Mouse (Mus musculus): ENCODE data around the gene Sv2c.
"Not testable (repeated sequence)": the region's sequence is repeated elsewhere in the genome, so short reads cannot be mapped to it uniquely, and the experiment has no call there.

Sv2c gene

GRCm38 (mm10) chr13:95968031-95968430 is 164.3 kb downstream of the Sv2c start:
- DNase-seq (ENCODE audit: low spot score), result not testable (repeated sequence)

- no peak for DNase-seq (ENCODE audit: low spot score)
Measured at GRCm38 (mm10) chr13:95966791-95967190, 165.6 kb downstream of the Sv2c start.

- DNase-seq (ENCODE audit: low spot score), result no peak
Measured at GRCm38 (mm10) chr13:95965596-95965995, 166.8 kb downstream of the Sv2c start.

- DNase-seq (ENCODE audit: low spot score), result peak; percentile 75
Measured at GRCm38 (mm10) chr13:95965162-95965561, 167.2 kb downstream of the Sv2c start.

GRCm38 (mm10) chr13:95964226-95964625 is 168.2 kb downstream of the Sv2c start:
- no peak for DNase-seq (ENCODE audit: low spot score)

GRCm38 (mm10) chr13:95963671-95964070 is 168.7 kb downstream of the Sv2c start:
- DNase-seq (ENCODE audit: low spot score), result no peak

GRCm38 (mm10) chr13:95961905-95962304 is 170.5 kb downstream of the Sv2c start:
- DNase-seq (ENCODE audit: low spot score), result no peak

GRCm38 (mm10) chr13:95961191-95961791 is 171.1 kb downstream of the Sv2c start:
- DNase-seq (ENCODE audit: low spot score), result no peak

- no peak for DNase-seq (ENCODE audit: low spot score)
Measured at GRCm38 (mm10) chr13:95960477-95961185, 171.7 kb downstream of the Sv2c start.

GRCm38 (mm10) chr13:95959651-95960476 is 172.5 kb downstream of the Sv2c start:
- DNase-seq (ENCODE audit: low spot score), result no peak

GRCm38 (mm10) chr13:95957134-95957533 is 175.2 kb downstream of the Sv2c start:
- DNase-seq (ENCODE audit: low spot score), result no peak

- no peak for DNase-seq (ENCODE audit: low spot score)
Measured at GRCm38 (mm10) chr13:95956327-95956781, 176.0 kb downstream of the Sv2c start.

- DNase-seq (ENCODE audit: low spot score), result no peak
Measured at GRCm38 (mm10) chr13:95955204-95955603, 177.2 kb downstream of the Sv2c start.

- DNase-seq (ENCODE audit: low spot score), result no peak
Measured at GRCm38 (mm10) chr13:95953636-95954035, 178.7 kb downstream of the Sv2c start.

GRCm38 (mm10) chr13:95952263-95952662 is 180.1 kb downstream of the Sv2c start:
- DNase-seq (ENCODE audit: low spot score), result no peak

- no peak for DNase-seq (ENCODE audit: low spot score)
Measured at GRCm38 (mm10) chr13:95951098-95951894, 181.1 kb downstream of the Sv2c start.

- no peak for DNase-seq (ENCODE audit: low spot score)
Measured at GRCm38 (mm10) chr13:95950434-95951091, 181.8 kb downstream of the Sv2c start.

- no peak for DNase-seq (ENCODE audit: low spot score)
Measured at GRCm38 (mm10) chr13:95949356-95949755, 183.0 kb downstream of the Sv2c start.

- DNase-seq (ENCODE audit: low spot score), result no peak
Measured at GRCm38 (mm10) chr13:95948821-95949220, 183.6 kb downstream of the Sv2c start.

- no peak for DNase-seq (ENCODE audit: low spot score)
Measured at GRCm38 (mm10) chr13:95948394-95948793, 184.0 kb downstream of the Sv2c start.

GRCm38 (mm10) chr13:95945937-95946507 is 186.4 kb downstream of the Sv2c start:
- DNase-seq (ENCODE audit: low spot score), result no peak
